Mouse (Mus musculus): Measurements from ENCODE around the gene Gm49398. TPM values are rescaled to one million over a fixed set of nuclear protein-coding genes. Genes with fewer than 3 reads are reported as not detected.
A peak's percentile ranks its signal among the peaks of the same experiment; 100 is the strongest.

Gene Gm49398
- total RNA-seq (2021): not detected

- intact Hi-C loops (cut with DNase I): no loop called here
- no peak for DNase-seq (ENCODE audit: low spot score)
Observed at GRCm38 (mm10) chr13:61288739-61289138, at the start of gene Gm49398. Gm49398 (minus strand) TSS chr13:61288839.

- DNase-seq (ENCODE audit: low spot score): no peak
- intact Hi-C loops (cut with DNase I): no loop called here
Observed at GRCm38 (mm10) chr13:61255258-61255657, 33.4 kb downstream of the Gm49398 start, which contains the start of gene Cts8. Cts8 (minus strand) TSS chr13:61255358.

- intact Hi-C loops (cut with DNase I): loop anchor here (5.0 to 10.0 kb wide), 2 partner anchors 427 to 484 kb away; no protein-coding TSS in a partner anchor
- DNase-seq (ENCODE audit: low spot score): peak; percentile 1
Observed at GRCm38 (mm10) chr13:61241076-61241947, 47.3 kb downstream of the Gm49398 start.

- intact Hi-C loops (cut with DNase I): no loop called here
Observed at GRCm38 (mm10) chr13:61203310-61203709, 85.3 kb downstream of the Gm49398 start, which contains the start of gene Cts6. Cts6 (minus strand) TSS chr13:61203410.

More at GRCm38 (mm10) chr13:61203310-61203709, 85.3 kb downstream of the Gm49398 start, which contains the start of gene Cts6:
- no peak for DNase-seq (ENCODE audit: low spot score)

Small RNAs within 50 kb of the gene (microRNA-seq; reads per million reads assigned to microRNA genes)
- gene Gm27704: not detected

Other genes with a start within 250 kb of the Gm49398 start
- gene Ctsq, start 248.2 kb downstream of the Gm49398 start, total RNA-seq (2021): not detected
- not detected for gene Ctsr, start 124.6 kb downstream of the Gm49398 start, total RNA-seq (2021)
- gene Cts6, start 85.4 kb downstream of the Gm49398 start, total RNA-seq (2021): not detected
- gene Cts8, start 33.5 kb downstream of the Gm49398 start, total RNA-seq (2021): not detected
- gene Cts7, start 69.4 kb upstream of the Gm49398 start, total RNA-seq (2021): not detected

Data from heart, postnatal 25 days (tissue).